Mouse (Mus musculus) heart, postnatal 36 days (tissue): Measurements from ENCODE around the gene Maml2. TPM values are rescaled to one million over a fixed set of nuclear protein-coding genes. Genes with fewer than 3 reads are reported as not detected.
"Not testable (repeated sequence)": the region's sequence is repeated elsewhere in the genome, so short reads cannot be mapped to it uniquely, and the experiment has no call there.

Experiments
- DNase-seq, 2 experiments: peaks; one replicate each; pipeline ENCODE4 v3.0.0; 2021 to 2022
- intact Hi-C: fragments of 180-260 bp; cut with DNase I; formaldehyde crosslinking; loops from one replicate; pipeline ENCODE4 v1.15.1; 2025
- total RNA-seq, 2 experiments: library from RNA; stranded (reverse); gene quantifications; 2 replicates each; pipeline ENCODE4 v1.2.3; 2021

Gene Maml2
- total RNA-seq, 2 experiments from 2014 or later, result 6.0 to 6.2 TPM

- intact Hi-C loops, result no loop called here
- DNase-seq, result peak in 1 of 2 experiments; percentile 42
Measured at GRCm38 (mm10) chr9:13694293-13694692, 396.5 kb downstream of the Maml2 start.

GRCm38 (mm10) chr9:13697041-13697811 is 399.5 kb downstream of the Maml2 start:
- no peak for DNase-seq
- intact Hi-C loops, result loop anchor here (5.0 kb wide), 1 partner anchor 400 kb away; the partner anchor contains the start of gene Maml2

- DNase-seq, result no peak
- intact Hi-C loops, result loop anchor here (5.0 kb wide), 1 partner anchor 401 kb away; the partner anchor contains the start of gene Maml2
Measured at GRCm38 (mm10) chr9:13697869-13698268, 400.1 kb downstream of the Maml2 start.

- intact Hi-C loops, result loop anchor here (5.0 kb wide), 1 partner anchor 402 kb away; the partner anchor contains the start of gene Maml2
Measured at GRCm38 (mm10) chr9:13699061-13699780, 401.5 kb downstream of the Maml2 start.

GRCm38 (mm10) chr9:13699781-13700116 is 402.0 kb downstream of the Maml2 start:
- intact Hi-C loops, result loop anchor here (5.0 kb wide), 1 partner anchor 402 kb away; the partner anchor contains the start of gene Maml2

More at GRCm38 (mm10) chr9:13699061-13699780, 401.5 kb downstream of the Maml2 start:
- DNase-seq, result no peak

GRCm38 (mm10) chr9:13701773-13702172 is 404.0 kb downstream of the Maml2 start:
- intact Hi-C loops, result no loop called here
- DNase-seq, result no peak

More at GRCm38 (mm10) chr9:13699781-13700116, 402.0 kb downstream of the Maml2 start:
- DNase-seq, result no peak

- DNase-seq, result peak in 1 of 2 experiments; percentile 33
- intact Hi-C loops, result no loop called here
Measured at GRCm38 (mm10) chr9:13703100-13703499, 405.3 kb downstream of the Maml2 start.

- intact Hi-C loops, result no loop called here
- no peak for DNase-seq
Measured at GRCm38 (mm10) chr9:13704917-13705316, 407.2 kb downstream of the Maml2 start.

- intact Hi-C loops, result no loop called here
- DNase-seq, result no peak
Measured at GRCm38 (mm10) chr9:13707066-13707555, 409.4 kb downstream of the Maml2 start.

- intact Hi-C loops, result no loop called here
- DNase-seq, result no peak
Measured at GRCm38 (mm10) chr9:13709436-13709835, 411.7 kb downstream of the Maml2 start.

GRCm38 (mm10) chr9:13715891-13716290 is 418.1 kb downstream of the Maml2 start:
- intact Hi-C loops, result loop anchor here (1.0 to 5.0 kb wide), 3 partner anchors 63 to 485 kb away; partner anchors contain the start of gene Maml2
- not testable (repeated sequence) for DNase-seq

GRCm38 (mm10) chr9:13716316-13717099 is 418.8 kb downstream of the Maml2 start:
- peak; percentile 77 for DNase-seq
- intact Hi-C loops, result loop anchor here (1.0 to 5.0 kb wide), 3 partner anchors 63 to 485 kb away; partner anchors contain the start of gene Maml2

GRCm38 (mm10) chr9:13748404-13748797 is 450.6 kb downstream of the Maml2 start, which contains the start of gene Mtmr2:
Mtmr2 (plus strand) TSS chr9:13748410.
- DNase-seq, result no peak
- intact Hi-C loops, result no loop called here

GRCm38 (mm10) chr9:13748798-13749674 is 451.3 kb downstream of the Maml2 start:
- intact Hi-C loops, result loop anchor here (1.0 kb wide), 1 partner anchor 78 kb away; the partner anchor contains the start of genes Cep57 and Fam76b
- peak; percentile 96 to 97 for DNase-seq

- intact Hi-C loops, result loop anchor here (1.0 kb wide), 1 partner anchor 78 kb away; the partner anchor contains the start of genes Cep57 and Fam76b
- no peak for DNase-seq
Measured at GRCm38 (mm10) chr9:13749675-13749998, 451.9 kb downstream of the Maml2 start.

GRCm38 (mm10) chr9:13752543-13752942 is 454.8 kb downstream of the Maml2 start:
- DNase-seq, result no peak

More at GRCm38 (mm10) chr9:13752543-13752942, 454.8 kb downstream of the Maml2 start:
- intact Hi-C loops, result no loop called here
